Mouse (Mus musculus) monocyte, adult 5-6 weeks (primary cell): Measurements from ENCODE around the gene N4bp2l1. TPM values are rescaled to one million over a fixed set of nuclear protein-coding genes. Genes with fewer than 3 reads are reported as not detected.
A peak's percentile ranks its signal among the peaks of the same experiment; 100 is the strongest.

Experiments used
- ATAC-seq: fragments of 153-309, 156-312 bp; replicated peaks from 2 replicates; pipeline ENCODE4 v1.8.0; 2017; ENCODE audit warnings: mild to moderate bottlenecking; ENCODE audit not compliant: low TSS enrichment, insufficient number of reproducible peaks, severe bottlenecking, poor library complexity, low FRiP score
- total RNA-seq: library from RNA; stranded (forward); fragments of 200-1000, 200-491, 200-594 nt; gene quantifications from 3 replicates; pipeline ENCODE4 v1.2.3, GENCODE M21; 2017

Gene N4bp2l1
- total RNA-seq, 1 experiment from 2014 or later = 157 TPM

DNA sequence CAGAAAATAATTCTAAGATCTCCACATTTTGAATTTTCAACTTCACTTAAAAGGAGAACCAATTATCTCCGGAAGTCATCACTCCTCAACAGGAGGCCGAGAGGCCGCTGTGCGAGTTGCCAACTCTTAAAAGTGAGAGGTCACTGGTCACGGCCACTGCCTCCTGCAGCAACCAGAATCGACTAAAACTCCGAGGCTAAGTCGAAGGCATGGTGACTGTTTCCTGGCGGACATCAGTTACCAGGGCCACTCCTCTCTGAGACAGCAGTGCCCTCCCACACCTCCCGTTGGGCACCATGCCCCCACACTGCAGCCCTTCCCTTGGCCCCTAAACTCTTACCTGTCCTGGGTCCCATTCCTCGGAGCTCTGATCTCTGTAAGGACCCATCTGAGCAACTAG, 20.2 kb downstream of the N4bp2l1 start:
- no peak for ATAC-seq

DNA sequence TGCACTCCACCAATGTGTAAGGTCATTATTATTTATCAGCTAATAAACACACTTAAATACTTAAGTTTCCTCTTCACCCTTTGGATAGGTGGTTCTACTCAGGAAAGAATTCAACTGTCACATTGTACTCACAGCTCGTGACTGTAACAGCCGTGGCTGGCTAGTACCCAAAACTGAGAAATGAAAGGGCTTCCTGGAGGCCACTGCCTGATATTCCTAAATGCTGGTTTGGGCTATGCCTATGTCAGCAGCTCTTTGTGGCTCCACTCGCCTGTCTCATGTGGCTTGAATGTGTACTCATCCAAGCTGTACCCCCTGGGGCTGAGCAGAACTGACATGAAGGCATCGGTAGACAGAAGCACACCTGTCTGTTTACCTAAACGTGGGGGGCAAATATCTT, 22.1 kb downstream of the N4bp2l1 start:
- no peak for ATAC-seq

- no peak for ATAC-seq
Measured at GRCm38 (mm10) chr5:150574403-150574802, 22.6 kb downstream of the N4bp2l1 start.

DNA sequence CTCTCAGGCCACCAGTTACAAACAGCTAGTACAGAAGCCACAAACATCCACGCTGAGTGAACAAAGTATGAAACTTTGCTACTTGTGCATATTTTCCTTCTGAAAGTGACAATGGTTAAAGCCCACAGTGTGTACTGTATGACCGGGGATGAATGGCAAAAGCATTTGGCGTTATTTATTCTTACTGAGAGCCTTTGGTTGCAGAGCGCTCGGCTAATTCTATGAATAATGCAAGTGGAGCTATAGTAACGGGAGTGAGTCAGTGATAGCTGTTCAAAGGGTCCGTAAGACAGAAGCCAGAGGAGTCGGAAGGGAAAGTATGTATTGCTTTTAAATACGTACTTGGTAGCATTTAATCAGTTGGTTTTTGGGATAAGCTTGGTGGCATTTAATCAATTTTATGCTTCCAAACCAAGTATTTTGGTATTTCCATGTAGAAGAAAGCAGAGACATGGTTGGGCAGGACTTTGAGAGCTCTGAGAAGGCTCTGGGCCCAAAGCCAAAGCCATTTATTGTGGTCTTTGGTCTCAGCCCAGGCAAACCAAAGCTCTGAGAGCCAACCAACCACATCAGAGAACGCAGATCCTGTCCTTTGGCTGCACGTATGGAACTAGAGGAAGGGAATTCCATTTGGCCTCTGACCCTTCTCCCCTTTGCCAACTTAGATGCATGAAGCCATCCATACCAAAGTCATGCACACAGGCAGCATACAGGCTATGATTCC, 26.3 kb downstream of the N4bp2l1 start:
- no peak for ATAC-seq

DNA sequence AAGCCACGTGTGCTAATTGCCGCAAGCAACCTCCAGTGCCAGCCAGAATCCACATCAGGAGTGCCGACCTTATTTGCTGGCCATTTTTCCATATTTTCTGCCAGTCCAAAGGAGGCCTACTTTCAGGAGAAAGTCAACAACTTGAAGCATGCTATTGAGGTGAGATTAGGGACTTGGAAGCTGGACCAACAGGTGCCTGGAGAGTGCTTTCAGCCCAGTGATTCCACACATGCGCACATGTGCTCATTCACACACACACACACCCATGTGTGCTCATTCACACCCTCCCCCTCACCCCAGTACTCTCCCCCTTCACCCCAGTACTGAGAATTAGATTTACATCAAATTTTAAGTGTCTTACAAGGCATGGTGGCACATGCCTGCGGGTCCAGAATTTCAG, 30.0 kb downstream of the N4bp2l1 start:
- ATAC-seq = no peak

DNA sequence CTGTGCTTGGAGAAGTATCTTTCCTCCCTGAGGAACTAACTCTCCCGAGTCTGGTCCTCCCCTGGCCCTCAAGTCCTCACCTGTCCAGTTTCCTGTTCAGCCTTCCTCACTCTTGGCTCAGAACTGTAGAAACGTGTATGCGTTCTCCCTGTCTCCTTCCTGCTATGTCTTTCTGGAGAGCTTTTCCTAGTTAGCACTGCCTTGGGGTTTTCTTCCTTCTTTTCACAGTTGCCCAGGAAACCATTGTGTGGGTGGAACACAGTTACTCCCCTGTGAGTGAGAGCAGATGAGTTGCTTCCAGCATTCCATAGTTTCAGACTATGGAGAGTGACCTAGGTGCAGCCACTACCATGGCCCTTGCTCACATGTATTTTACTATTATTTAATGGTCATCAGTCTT, 30.8 kb downstream of the N4bp2l1 start:
- no peak for ATAC-seq

GRCm38 (mm10) chr5:150564426-150564825, 32.6 kb downstream of the N4bp2l1 start:
- no peak for ATAC-seq

GRCm38 (mm10) chr5:150561783-150562182, 35.2 kb downstream of the N4bp2l1 start:
- no peak for ATAC-seq

- ATAC-seq = no peak
Measured at GRCm38 (mm10) chr5:150561376-150561775, 35.6 kb downstream of the N4bp2l1 start.

GRCm38 (mm10) chr5:150560851-150561250, 36.1 kb downstream of the N4bp2l1 start:
- ATAC-seq = no peak

GRCm38 (mm10) chr5:150559519-150560103, 37.4 kb downstream of the N4bp2l1 start:
- ATAC-seq = no peak

DNA sequence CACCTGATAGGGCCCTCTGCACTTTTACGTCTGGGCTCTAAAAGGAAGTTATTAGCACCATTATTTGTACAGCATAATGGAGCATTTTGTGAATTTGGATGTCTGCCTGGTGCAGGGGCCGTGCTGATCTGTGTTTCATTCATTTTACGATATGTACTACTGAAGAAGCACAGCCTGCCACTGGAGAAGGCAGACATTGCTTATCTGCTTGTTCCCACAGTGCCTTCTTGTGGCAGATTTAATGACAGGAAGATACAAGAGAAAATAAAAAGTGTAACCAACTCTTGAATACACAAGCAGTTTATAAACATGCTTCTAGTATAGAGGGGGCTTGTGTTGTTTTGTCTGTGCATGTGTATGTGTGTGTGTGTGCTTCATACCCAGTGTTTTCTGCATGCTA, 45.4 kb downstream of the N4bp2l1 start:
- ATAC-seq = no peak

DNA sequence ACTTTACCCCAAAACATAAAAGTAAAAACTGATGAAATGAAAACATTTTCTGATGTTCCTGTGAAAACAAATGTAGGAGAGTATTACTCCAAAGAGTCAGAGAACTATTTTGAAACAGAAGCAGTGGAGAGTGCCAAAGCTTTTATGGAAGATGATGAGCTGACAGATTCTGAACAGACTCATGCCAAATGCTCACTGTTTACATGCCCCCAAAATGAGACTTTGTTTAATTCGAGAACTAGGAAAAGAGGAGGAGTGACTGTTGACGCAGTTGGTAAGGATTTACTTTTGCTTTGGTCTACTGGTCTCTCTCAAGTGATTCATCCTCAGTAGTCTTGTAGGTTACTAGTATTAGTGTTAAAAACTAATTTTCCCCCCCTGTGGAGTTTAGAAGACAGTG, 53.8 kb downstream of the N4bp2l1 start:
- ATAC-seq = no peak

GRCm38 (mm10) chr5:150541302-150541701, 55.7 kb downstream of the N4bp2l1 start:
- no peak for ATAC-seq

DNA sequence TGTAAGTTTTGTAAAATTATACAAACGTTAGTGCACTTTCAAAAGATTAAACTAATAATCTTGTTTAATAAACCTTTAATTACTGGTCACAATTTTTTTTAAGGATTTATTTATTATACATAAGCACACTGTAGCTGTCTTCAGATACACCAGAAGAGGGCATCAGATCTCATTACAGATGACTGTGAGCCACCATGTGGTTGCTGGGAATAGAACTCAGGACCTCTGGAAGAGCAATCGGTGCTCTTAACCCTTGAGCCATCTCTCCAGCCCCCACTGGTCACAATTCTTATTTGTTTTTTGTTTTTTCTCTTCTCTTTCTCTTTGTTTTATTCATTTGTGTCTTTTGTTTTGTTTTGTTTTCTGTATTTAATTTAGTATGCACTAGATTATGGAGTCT, 71.7 kb downstream of the N4bp2l1 start:
- no peak for ATAC-seq

- ATAC-seq = peak; percentile 16; the same call in 1 of the 2 replicates
Measured at GRCm38 (mm10) chr5:150522867-150523234, 74.1 kb downstream of the N4bp2l1 start.

- ATAC-seq = peak; percentile 69
Measured at GRCm38 (mm10) chr5:150521937-150522866, 74.8 kb downstream of the N4bp2l1 start, which contains the start of gene Brca2. Gene Brca2 (plus strand): TSS chr5:150522630.
